Mouse (Mus musculus): ENCODE data around the gene Trpt1.

DNA sequence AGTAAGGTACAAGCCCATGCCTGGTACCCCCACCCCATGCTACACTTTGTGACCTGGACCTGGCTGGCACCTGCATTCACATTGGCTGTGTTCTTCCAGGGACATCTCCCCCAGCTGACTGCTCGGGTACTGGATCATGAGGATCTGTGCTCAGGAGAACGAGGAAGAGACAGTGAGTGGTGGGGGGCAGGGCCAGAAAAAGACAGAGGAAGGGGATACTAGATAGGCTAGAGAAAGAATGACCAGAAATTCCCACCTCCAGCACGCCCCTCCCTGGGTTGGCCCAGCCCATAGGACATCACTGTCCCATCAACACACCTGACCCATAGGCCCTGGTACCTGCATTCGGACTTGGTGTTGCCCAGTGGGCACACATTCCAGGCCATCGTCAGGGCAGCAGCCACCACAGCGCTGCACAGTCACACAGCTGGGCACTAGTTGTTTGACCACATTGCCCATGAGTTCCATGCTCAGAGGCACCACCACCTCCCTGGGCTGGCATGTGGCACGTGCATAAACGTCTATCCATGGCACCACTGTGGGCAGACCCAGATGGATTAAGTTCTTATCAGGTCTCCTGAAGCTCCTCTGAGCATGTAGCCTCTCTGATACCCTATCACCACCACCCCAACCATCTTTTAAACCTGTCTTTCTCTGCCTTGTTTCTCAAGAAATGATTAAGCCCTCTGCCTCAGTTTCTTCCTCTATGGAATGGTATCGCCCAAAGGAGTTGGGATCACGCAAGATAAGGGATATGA is 9.8 kb upstream of the Trpt1 start:
- TF ChIP-seq CTCF (IDR thresholded peaks at IDR 0.05; ENCODE audit: control insufficient read depth, insufficient read depth, insufficient read length): no peak
- no peak for TF ChIP-seq FOSL1 (IDR thresholded peaks at IDR 0.05; ENCODE audit: insufficient read depth, low read length, poor library complexity, severe bottlenecking)
- TF ChIP-seq MAX (IDR thresholded peaks at IDR 0.05): no peak
- no peak for TF ChIP-seq CEBPB (IDR thresholded peaks at IDR 0.05; ENCODE audit: low read depth)
